Mouse (Mus musculus) heart, adult 10 weeks (tissue): ENCODE measurements around the gene Endod1. TPM values are rescaled to one million over a fixed set of nuclear protein-coding genes. Genes with fewer than 3 reads are reported as not detected.

Experiments used
- polyA plus RNA-seq: library from polyadenylated mRNA; stranded (reverse); fragments of 350-450 nt; fragmentation: Illumina TruSeq; extraction: RNeasy Lipid Tissue Mini Kit (QIAGEN cat#74804); gene quantifications from one replicate; pipeline ENCODE4 v1.2.3, GENCODE M21; 2014; ENCODE audit warnings: low read depth, low replicate concordance

Gene Endod1
- polyA plus RNA-seq, result 6.0 TPM

GRCm38 (mm10) chr9:14381353-14382055 lies at the start of gene Endod1:
TSS of gene Endod1 (minus strand) at chr9:14381507.

Other genes starting within 250 kb of the Endod1 start
- gene Sesn3, start 106.4 kb downstream of the Endod1 start, polyA plus RNA-seq, result 8.5 TPM
- not detected for gene Kdm4d, start 119.0 kb upstream of the Endod1 start, polyA plus RNA-seq
- gene Cwc15, start 119.1 kb upstream of the Endod1 start, polyA plus RNA-seq, result 101 TPM